Mouse (Mus musculus) c-Kit-positive CD71-positive TER-119-positive erythroid progenitor cells, embryonic 14.5 days (primary cell): ENCODE data around the gene Ap1ar.

Experiments used
- DNase-seq: peaks from one replicate; pipeline ENCODE4 v3.0.0-alpha.2; 2013; ENCODE audit warnings: low spot score

Ap1ar gene

DNA sequence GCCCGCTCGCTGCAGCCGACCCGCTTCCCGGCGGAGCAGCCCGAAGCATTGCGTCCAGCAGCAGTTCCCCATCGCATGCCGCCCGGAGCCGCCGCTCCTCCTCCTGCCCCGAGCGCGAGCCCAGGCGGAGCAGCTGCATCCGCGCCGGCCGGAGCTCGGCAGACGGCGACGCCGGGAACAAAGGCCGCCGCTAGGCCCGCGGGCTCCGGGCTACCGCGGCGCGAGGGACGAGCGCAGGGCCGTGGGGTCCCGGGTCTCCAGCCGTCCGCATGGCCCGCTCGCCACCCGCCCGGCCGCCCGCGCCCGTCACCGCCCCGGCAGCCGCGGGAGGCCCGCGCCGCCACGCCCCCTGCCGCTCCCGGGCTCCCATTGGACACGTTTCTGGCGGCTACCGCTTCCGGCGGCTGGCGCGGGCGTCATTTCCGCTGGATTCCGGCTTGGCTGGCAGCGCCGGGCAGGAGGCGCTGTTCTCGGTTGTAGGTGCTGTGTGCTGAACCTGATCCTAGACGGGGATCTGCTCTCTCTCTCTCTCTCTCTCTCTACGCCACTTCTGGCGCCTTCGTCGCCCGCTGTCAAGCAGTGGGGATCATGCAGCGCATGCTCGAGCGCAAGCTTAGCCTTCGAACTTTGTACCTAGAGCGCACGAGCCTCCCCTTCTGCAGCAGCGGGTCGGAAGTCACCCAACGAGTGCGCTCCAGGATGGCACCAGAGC is at the start of gene Ap1ar:
Ap1ar (minus strand) TSS at position 370 of the 712 bp plus-strand sequence.
- peak; percentile 92 for DNase-seq

DNA sequence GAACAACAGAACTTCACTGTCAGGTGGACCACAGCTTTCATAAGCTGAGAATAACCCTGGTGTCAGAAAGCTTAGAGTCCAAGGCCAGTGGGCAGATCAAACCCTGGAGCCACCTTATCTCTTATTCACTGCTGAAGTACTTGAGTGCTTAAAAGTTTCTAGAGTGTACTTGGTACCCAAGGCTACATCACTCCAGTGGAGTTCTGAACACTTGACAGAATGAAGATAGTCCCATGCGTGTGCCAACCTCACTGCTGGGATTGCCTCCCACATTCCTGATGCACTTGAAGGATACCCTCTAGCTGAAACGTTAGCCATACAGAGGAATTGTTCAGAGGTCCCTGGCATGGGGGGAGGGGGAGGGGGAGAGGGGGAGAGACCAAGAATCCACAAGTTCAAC is 44.4 kb upstream of the Ap1ar start:
- no peak for DNase-seq

DNA sequence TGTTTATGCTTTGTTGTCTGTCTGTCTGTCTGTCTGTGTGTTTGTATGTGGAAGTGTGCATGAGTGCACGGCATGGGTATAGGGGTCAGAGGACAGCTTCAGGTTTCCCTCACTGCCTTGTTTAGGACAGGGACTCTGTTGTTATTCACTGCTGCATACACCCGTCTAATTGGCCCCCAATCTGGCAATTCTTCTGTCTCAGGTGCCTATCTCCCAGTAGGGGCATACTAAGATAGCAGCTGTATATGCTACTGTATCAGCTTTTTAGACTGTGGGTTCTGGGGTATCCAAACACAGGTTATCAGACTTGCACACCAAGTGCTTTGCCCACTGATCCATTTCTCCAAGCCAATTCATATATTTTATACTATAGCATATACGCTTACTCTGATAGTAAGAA is 42.6 kb upstream of the Ap1ar start:
- DNase-seq = no peak

DNA sequence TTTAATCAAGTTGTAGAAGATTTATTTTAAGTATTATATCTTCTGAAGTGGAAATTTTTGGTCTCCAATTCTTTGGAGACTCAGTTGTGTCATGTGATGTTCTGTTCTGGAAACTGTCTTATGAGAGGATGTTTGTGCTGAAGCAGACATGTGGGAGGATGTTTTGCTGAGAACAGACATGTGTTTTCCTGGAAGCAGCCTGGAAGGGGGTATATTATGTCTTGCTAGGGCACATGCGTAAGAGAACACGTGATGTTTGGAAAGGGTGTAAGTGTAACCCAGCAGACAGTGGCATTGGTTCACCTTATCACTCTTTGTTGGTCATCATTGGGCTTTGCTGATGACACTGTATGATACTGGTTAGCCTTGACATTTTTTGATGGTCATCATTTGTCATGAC is 38.2 kb upstream of the Ap1ar start:
- no peak for DNase-seq

DNA sequence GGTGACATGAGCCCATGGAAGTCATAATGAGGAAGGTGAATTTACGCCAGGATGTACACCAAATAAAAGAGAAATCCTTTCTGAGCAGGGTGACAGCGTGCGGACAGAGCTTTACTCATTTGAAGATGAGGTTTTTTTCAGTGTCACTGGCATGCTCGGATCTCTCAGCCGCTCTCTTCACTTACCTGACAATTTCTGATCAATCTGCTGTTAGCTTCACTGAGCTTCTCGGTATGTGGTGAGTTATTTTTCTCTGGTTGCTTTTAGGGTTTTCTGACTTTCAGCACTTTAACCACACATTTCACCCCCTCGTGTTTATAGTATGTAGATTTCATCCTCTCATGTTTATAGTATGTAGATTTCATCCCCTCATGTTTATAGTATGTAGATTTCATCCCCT is 37.7 kb upstream of the Ap1ar start:
- no peak for DNase-seq

DNA sequence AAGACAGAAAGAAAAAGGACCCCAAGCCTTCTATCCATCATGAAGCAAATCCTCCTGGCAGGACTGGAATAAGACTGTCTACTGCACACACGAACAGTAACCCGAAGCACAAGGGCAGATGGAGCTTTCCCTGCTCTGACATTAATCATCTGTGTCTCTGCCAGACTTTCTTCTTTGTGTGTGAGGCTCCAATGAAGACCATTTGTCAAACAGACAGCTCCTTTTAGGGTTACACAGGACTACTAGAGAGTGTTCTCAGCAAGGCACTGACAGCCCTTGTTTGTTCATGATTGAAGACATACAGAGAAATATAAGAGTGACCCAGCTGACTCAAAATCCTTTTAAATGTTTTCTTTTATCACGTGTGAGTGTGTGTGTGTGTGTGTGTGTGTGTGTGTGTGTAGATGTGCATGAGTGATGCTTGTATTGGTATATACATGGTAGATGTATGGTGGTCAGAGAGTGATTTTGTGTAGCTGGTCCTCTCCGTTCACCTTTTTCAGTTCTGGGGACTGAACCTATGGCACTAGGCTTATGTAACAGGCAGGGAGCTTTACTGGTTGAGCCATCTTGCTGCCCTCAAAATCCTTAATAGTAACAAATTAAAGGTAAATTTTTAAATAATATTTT is 37.0 kb upstream of the Ap1ar start:
- DNase-seq = no peak

DNA sequence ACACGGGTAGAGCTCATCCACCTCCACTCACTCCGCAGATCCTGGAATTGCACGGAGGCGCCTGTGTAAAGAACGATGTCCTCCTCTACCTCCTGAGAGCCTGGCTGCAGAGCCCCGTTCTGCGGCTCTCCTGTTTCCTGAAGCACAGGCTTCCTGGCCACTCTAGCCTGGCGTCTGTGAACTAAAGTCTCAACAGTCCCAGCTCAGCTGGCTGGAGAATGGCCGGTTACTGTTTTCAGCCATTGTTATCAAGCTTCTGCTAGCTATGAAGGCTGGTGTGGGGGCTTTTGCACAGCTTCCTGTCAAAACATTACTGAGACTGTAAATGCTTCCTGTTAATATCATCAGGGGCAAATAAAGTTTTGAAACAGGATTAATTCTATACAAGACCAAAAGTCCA is 34.3 kb upstream of the Ap1ar start:
- no peak for DNase-seq

DNA sequence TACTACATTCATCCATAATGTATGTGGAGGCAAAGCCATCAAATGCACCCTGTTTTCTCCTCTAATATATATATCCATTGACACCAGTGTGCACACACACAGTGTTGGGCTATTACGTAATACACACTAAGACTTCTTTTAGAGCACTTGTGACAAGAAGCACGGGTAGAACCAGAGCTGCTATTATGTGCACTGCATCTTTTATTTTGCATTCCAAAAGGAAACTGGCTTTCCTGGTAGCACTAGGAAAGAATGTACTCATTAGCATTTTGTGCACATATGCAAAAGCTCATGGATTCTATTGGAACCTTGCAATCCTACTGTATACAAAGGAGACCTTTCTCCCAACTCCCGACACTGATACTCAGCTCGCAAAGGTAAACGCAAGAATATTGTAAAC is 31.6 kb upstream of the Ap1ar start:
- no peak for DNase-seq

DNA sequence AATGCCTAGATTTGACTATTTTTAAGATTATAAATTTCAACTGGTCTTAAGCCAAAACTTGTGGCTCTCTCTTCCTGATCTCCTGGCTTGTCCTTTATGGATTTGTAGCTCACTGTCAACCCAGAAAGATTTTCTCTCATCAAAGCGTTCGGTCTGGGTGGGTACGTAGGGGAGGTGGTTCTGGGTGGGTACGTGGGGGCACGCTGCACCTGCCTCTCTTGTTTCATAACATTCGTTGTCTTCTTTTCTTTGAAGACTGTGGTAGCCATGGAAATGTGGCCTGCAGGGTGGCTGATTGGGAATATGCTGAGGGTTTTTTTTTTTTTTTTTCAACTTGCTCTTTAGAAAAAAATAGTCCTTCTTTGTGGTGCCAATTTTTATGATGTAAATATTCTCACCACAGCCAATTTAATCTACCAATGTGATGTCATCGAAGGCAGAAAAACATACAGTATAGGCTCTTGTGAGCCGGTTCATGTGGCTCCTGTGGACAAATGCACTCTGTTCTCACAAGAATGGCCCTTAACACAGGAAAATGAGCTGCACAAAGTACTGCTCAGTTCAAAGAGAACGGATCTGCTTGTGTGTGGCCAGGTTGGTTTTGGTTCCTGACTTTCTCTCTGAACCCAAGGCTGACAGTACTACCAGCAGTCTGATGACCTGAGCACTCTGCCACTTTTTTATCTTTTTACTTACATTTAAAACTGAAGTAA is 30.9 kb upstream of the Ap1ar start:
- DNase-seq = no peak

DNA sequence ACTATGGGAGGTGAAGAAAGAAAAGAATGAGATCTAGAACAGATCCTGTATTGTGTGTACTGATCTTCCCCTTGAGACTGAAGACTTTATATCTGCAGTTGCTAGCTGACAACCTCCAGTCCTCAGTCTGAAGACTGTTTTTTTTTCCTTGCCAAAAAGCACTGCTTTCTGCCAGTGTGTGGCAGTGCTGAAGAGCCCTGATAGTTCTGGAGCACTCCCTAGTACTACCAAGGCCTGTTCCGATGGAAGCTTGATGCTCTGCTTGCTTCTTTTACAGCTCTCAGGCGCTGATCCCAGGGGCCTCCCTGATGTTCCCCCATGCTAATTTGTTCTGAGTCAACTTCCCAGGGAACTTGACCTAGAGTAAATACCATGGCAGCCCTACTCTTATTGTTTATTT is 26.9 kb upstream of the Ap1ar start:
- DNase-seq = no peak

DNA sequence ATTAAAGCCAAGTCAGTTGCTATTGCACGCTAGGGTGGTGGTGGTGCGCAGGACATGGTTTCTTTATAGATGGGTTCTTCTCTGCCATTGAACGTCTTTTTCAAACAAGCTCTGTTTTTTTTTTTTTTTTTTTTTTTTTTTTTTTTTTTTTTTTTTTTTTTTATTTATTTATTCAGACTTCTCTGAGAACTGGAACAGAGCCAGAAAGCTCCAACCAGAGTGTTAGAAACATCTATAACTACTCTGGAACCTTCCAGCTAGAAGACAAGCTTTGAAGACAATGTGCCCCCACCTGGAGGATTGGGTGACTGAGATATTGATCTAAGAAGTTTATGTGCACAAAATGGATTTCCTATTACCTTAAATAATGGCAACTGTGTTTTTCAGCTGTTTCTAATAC is 26.2 kb upstream of the Ap1ar start:
- DNase-seq = no peak

DNA sequence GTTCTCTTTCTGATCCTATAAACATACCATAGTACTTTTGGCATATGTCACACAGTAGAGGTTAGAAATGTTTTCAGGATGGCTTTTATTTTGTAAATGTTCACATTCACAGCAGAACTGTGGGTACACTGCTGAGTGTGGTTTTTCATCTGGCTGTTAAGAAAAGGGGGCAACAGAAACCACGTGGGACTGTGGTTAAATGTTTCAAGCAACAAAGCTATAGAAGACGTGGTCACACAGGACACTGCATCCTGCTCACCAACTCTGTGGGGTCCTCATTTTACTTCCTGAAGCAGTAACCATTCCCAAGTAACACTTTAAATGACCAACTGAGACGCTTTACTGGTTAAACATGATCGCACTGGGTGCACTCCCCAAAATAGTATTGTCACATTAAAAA is 25.2 kb upstream of the Ap1ar start:
- no peak for DNase-seq

DNA sequence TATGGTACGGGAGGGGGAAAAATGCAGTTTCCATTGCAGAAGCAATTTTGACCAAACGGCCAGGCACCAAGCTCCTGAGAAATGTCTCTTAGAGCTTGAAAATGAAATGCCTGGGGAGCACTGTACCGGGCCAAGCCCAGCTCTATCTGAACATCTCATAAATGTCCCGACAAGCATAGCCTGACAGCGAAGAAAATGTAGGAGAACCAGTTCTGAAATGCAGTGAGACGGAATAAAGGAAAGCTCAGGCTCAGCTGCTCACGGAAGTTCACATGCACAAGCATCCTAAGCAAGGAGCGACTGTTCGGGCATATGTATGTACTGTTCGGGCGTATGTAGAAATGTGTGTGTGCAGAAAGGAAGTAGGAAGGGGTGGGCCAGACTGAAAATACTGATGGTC is 24.0 kb upstream of the Ap1ar start:
- no peak for DNase-seq

DNA sequence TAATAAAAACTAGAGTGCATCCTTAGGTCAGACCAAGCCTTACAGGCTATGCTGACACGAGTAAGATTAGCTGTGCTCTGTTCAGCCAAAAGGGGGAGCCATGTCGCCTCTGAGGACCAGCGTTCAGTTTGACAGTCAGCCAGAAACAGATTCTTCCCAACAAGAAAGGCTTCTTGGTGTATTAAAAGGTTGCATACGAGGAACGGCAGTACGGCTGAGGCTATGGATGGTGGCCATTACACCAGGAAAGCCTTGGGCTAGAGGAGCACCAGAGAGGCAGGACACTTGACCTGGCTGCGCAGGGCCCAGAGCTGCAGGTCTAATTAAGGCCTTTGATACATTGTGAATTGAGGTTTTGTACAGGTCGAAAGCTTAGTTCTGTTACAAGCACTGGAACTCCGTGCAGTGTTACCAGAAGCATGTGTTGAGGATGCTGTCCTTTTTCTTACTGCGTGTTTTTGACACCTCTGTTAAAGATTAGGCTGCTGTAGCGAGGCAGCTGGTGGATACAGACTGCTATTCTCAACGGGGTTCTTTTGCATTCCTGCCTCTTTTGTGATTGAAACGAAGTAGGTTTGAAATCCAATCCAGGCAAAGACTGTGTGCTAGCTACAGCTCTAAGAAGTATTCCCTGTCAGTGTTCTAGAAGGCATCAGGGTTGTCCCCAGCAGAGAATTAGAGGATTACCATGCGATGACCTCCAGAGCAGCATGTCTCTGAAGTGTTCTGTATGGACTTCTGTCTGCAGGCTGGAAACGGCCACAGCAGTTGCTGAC is 16.3 kb upstream of the Ap1ar start:
- peak; percentile 72 for DNase-seq

DNA sequence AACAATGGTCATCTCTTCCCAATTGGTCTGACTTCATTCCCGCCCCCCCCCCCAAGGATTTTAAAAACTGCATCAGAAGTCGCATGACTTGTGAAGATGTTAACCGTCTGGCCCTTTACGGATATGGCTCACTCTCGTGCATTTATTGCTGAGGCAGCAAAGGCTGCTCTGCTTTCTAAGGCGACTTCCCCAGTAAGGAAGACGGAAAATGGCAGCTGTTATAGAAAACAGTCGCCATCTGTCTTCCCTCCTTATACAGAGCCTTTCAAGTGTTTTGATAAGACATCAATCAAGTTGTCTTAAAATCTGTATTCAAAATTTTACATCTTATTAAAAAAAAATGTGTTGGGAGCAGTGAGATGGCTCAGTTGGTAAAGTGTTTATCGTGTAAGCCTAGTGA is 15.4 kb upstream of the Ap1ar start:
- DNase-seq = no peak

DNA sequence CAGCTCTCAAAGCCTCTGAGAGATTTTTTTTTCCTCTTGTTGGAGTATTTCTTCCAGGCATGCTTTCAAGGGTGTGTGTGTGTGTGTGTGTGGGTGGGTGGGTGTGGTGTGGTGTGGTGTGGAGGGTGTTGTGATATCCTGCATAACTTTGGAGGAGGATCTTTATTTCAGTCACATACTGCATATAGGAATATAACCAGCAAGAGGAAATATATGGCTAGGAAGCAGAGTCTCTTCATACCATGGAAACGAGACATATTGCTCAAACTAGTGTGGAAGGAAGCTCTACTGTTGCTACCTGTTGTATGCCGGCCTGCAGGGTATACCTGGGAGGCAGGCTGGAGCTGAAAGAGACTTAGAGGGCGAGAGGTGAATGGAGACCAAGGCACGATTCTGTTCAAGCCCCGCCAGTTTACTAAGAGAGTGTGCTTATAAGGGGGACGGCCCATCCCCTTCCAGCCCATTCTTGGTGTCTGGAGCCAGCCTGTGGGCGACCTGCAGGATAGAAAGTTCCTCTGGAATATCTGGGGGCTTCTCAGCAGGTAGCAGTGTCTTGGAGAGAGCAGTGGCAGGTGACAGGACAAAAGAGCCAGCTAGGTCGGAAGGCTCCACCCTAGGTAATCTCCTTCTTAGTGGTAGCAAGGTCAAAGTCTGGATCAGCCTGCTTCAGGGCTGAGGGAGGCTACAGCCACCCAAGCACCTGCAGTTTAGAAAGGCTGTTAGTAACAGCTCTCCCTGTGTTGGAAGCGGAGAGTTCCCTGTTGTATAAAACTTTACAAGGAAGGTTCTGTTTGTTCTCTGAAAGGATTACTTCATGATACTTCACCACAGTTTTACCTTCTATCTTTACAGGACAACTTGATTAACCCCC is 13.7 kb upstream of the Ap1ar start:
- DNase-seq = no peak

DNA sequence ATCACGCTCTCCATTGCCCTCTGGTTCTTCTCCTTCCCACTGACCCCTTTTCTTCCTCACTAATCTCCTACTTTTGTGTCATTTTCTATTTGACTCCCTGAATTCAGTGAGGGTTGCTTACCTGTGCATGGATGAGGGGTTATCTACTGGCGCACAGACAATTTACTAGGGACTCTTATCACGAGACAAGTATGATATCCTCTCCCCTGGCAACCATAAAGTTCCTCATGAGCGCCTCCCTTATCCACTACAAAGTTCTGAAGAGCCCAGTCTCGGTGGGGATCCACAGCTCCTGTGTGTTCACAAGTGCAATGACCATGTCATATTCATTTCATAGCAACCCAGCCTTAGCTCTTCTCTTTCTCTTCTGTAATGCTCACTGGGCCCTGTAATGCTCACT is 12.6 kb upstream of the Ap1ar start:
- DNase-seq = peak; percentile 64

DNA sequence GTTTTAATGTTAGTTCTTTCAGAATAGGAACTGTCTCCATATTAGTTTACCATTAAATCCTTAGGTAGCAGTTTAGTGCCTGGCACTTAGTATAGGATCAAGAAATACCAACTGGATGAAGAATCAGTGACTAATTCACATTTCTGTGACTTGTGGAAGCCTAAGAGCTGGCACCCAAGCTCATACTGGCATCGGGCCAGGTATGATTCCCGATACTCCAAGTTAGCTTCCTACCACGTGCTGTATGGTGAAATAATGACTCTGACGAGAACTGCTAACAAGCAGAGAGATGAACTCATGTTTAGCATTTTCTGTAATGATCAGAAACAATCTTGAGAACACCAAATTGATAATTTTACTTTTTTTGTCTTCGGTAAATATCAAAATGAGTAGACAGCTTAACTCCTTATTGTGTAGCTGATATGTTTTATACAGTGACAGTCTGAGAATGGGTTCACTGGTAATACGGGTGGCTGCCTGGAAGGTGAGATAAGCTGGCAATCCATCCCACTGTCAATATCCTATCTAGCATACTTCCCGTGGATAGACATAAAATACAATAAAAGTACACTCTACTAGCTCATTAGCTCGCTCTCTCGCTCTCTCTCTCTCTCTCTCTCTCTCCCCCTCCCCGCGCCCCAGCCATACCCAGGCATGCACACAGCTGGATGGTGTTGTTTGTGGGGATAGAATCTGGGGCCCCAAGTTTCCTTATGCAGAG is 10.9 kb upstream of the Ap1ar start:
- no peak for DNase-seq

DNA sequence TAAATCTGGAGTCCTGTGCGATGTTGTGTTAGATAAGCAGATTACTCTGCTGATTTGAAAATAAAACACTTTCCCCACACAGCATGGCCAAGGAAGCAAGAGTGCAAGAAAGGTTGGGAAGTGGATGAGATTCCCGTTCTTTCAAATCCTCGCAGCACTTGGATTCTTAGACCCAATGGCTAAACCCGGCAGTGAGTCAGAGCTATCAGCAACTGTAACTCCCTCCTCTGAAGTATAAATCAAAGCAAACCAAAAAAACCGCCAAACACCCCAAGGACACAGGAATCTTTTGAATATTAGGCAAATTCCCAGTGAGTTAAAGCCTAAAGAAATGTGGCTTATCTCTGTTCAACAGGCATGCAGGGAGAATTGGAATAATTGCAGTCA is 6.6 kb upstream of the Ap1ar start:
- DNase-seq = no peak

DNA sequence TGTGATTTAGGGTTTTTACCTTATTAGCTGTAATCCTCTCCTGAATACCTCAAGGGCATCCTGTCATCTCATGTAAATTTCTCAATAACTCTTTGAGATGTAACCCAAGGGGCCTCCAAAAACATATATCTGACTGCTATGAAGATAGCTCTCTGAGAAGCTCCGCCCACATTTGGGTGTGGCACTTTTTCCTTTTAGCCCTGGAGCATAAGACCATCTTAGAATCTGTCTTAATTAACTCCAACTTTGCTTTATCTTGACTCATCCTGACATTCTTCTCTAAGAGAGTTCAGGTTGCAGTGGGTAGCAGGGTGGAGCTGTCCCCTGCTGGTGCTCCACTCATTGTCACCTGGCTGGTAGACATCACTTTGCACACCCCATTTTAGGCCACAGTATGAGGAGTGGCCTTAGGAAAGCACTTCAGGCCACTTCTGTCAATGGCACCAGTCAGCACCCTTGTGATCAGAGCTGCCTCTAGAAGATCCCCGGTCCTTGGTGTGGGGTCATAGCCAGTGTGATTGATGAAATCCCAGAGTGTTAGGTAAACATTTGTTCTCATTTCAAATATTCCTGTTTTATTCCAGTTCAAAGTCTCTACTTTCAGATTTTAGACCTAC is 6.1 kb upstream of the Ap1ar start:
- DNase-seq = peak; percentile 62

DNA sequence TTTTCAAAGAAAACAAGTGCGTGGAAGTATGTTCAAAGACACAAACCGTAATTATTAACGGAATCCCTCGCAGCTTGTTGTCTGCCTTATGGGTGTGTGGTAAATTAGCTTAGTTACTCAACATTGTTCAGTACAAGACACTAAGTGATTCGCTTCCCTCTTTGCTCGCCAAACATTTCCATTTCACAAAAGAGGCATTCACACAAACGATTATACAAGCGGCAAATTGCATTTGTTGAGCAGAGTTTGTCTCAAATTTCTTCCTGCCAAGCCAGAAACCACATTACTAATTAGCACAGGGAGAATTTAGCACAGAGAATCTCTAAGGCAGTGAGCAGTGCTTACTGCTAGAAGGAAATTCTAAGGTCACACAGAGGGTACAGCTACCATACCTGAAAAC is 4.6 kb upstream of the Ap1ar start:
- no peak for DNase-seq
